Mouse (Mus musculus): ENCODE data around the gene Gpsm1. TPM values are rescaled to one million over a fixed set of nuclear protein-coding genes. Genes with fewer than 3 reads are reported as not detected.

The Gpsm1 gene
- total and polyA plus RNA-seq, 2 experiments from 2014 or later = 149 to 257 TPM

DNA sequence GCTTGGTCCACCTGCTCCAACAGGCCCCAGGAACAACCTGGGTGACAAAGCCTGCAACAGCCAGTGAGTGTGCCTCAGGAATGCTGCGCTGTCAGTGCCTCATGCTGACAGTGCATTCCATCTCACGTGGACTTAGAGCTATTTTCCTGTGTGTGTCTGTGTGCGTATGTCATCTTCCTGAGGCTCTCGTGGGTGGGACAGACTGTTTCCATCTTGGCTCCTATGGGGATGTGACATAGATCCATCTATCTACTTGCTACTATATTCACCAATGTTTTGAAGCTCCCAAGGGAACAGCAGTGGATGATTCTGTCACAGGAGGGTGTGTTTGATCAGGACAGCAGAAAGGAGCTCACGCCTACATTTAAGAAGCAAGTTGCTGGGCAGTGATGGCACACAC lies 3.4 kb upstream of the Gpsm1 start:
- no peak overlapping the region for H3K27ac ChIP-seq (ENCODE audit: low read depth, low read length)
- no peak for ATAC-seq
- H3K9ac ChIP-seq = no peak overlapping the region
- WGBS = 75% methylated on average over 5 of the region's 5 CpGs
- DNase-seq = no peak
- H3K4me3 ChIP-seq (ENCODE audit: low read depth, low read length) = no peak overlapping the region
- H3K36me3 ChIP-seq (ENCODE audit: insufficient read depth) = no peaks in the 10 kb centered on the region
- no peak overlapping the region for H3K4me2 ChIP-seq (ENCODE audit: low read depth)
- no peaks in the 10 kb centered on the region for H3K27me3 ChIP-seq (ENCODE audit: insufficient read depth, low read length)
- H3K9me3 ChIP-seq (ENCODE audit: low read length) = no peaks in the 10 kb centered on the region
- TF ChIP-seq CTCF (IDR thresholded peaks at IDR 0.05; ENCODE audit: low read depth) = no peak
- peaks cover 10% of the 10 kb centered on the region for H3K4me1 ChIP-seq (ENCODE audit: insufficient read depth)

DNA sequence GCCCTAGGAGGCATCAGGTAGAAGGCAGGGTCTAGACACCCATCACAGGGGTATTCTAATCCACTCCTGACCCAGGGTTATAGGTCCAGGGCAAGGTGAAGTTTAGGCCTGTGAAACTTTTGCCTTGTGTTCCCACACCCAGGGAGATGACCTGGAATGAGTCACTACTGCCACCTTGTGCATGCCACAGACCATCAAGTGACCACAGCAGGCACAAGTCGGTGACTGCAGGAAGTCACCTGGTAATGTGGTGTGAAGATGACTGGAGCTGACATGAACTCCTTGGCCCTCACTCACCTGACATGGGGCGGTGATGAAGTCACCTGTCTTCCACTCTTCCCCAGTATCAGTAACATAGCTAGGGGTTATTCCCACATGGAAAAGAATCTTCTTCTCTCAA lies 2.5 kb upstream of the Gpsm1 start:
- H3K4me2 ChIP-seq (ENCODE audit: low read depth) = no peak overlapping the region
- WGBS = 68% methylated on average over 2 of the region's 2 CpGs
- DNase-seq (no peak), ATAC-seq (no peak)
- H3K4me1 ChIP-seq (ENCODE audit: insufficient read depth) = peaks cover 19% of the 10 kb centered on the region
- H3K27ac ChIP-seq (ENCODE audit: low read depth, low read length) = no peak overlapping the region
- no peaks in the 10 kb centered on the region for H3K27me3 ChIP-seq (ENCODE audit: insufficient read depth, low read length)
- H3K4me3 ChIP-seq (ENCODE audit: low read depth, low read length) = no peak overlapping the region
- TF ChIP-seq CTCF (IDR thresholded peaks at IDR 0.05; ENCODE audit: low read depth) = 0 out of 2 replicates have a peak, but pooled peaks have one; percentile 24
- no peaks in the 10 kb centered on the region for H3K9me3 ChIP-seq (ENCODE audit: low read length)
- H3K36me3 ChIP-seq (ENCODE audit: insufficient read depth) = no peaks in the 10 kb centered on the region
- no peak overlapping the region for H3K9ac ChIP-seq

DNA sequence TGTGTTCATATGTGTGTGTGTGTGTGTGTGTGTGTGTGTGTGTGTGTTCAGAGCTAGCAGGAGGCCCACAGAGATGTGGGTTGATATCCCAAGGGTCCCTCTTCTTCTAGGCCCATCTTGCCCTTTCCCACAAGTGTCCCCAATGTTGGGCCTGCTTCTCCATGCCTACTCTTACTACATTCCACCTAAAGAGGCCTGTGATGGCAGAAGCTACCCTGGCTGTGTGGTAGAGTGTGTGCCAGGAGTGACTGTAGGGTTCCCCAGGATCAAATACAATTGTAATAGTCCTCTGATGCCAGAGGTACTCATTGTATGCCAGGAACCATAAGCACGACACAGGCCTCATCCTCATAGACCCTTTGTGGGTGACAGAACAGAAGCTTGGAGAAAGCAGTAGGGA lies 1.9 kb upstream of the Gpsm1 start:
- ATAC-seq (no peak), DNase-seq (no peak)
- H3K9ac ChIP-seq = no peak overlapping the region
- no peaks in the 10 kb centered on the region for H3K27me3 ChIP-seq (ENCODE audit: insufficient read depth, low read length)
- no peaks in the 10 kb centered on the region for H3K36me3 ChIP-seq (ENCODE audit: insufficient read depth)
- 83% methylated on average over 1 of the region's 1 CpGs for WGBS
- H3K4me1 ChIP-seq (ENCODE audit: insufficient read depth) = peaks cover 24% of the 10 kb centered on the region
- H3K4me3 ChIP-seq (ENCODE audit: low read depth, low read length) = no peak overlapping the region
- no peak overlapping the region for H3K4me2 ChIP-seq (ENCODE audit: low read depth)
- TF ChIP-seq CTCF (IDR thresholded peaks at IDR 0.05; ENCODE audit: low read depth) = no peak
- H3K27ac ChIP-seq (ENCODE audit: low read depth, low read length) = no peak overlapping the region
- H3K9me3 ChIP-seq (ENCODE audit: low read length) = no peaks in the 10 kb centered on the region

DNA sequence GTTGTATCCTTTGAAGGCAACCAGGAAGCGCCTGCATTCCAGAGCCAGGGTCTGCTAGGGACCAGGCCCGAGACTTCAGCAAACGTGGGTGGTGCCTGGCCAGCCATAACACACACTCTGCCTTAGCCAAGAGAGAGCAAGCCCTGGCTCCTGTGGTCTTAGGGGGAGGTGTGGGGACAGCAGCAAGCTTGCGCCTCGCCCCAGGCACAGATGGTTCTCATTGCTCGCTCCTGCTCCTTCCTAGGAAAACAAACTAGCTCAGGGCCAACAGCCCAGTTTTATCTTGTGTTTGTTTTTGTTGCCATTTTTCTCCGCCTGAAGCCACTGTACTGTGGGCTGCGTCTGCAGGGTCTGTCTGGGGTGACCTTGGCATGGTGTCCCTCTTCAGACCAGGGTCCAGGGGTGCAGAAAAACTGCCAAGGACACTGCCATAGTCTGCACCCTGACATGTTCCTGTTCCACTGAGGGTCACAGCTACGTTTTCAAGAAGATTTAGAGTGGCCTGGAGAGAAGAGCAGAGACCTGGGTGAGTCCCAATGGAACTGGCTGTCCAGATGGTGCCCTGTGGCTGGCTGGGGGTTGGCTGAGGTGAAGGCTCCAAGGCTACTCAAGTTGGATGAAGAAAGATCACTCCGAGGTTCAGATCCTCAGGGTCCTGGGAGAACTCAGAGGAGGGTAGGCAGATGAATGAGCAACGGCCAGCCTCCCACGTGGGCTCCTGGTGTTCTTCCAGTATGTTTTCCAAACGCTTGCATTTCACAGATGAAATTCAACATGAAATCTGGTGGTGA lies 839 bp upstream of the Gpsm1 start:
- 56% methylated on average over 13 of the region's 13 CpGs for WGBS
- H3K27me3 ChIP-seq (ENCODE audit: insufficient read depth, low read length) = no peaks in the 10 kb centered on the region
- H3K9ac ChIP-seq = peak overlapping the region; percentile 98
- no peaks in the 10 kb centered on the region for H3K9me3 ChIP-seq (ENCODE audit: low read length)
- no peak for DNase-seq
- peak overlapping the region; percentile 96 for H3K27ac ChIP-seq (ENCODE audit: low read depth, low read length)
- H3K4me1 ChIP-seq (ENCODE audit: insufficient read depth) = peaks cover 28% of the 10 kb centered on the region
- no peak for ATAC-seq
- peak overlapping the region; percentile 83 for H3K4me2 ChIP-seq (ENCODE audit: low read depth)
- H3K36me3 ChIP-seq (ENCODE audit: insufficient read depth) = no peaks in the 10 kb centered on the region
- no peak for TF ChIP-seq CTCF (IDR thresholded peaks at IDR 0.05; ENCODE audit: low read depth)
- peak overlapping the region; percentile 89 for H3K4me3 ChIP-seq (ENCODE audit: low read depth, low read length)

DNA sequence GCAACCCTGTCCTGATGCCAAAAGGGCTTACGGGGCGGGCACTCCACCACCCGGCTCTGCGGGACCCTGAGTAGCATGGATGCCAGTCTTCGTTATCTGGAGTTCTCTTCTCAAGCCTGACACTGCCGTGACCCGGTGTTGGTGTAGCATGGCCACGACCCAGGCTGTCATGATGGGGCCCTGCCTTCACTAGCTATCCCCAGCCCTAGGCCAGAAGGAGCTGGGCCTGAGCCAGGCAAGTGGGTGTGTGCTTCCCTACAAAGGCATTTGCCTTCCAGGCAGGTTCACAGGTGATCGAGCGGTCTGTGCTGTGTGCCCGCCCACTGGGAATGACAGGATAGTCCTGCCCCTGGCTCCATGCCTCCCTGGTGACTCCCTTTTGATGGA lies 603 bp downstream of the Gpsm1 start:
- H3K4me3 ChIP-seq (ENCODE audit: low read depth, low read length) = peak overlapping the region; percentile 89
- H3K27ac ChIP-seq (ENCODE audit: low read depth, low read length) = peak overlapping the region; percentile 96
- H3K9ac ChIP-seq = peak overlapping the region; percentile 98
- H3K4me1 ChIP-seq (ENCODE audit: insufficient read depth) = peaks cover 28% of the 10 kb centered on the region
- no peak; the same call in 1 of the 2 replicates for ATAC-seq
- under 1% methylated on average over 11 of the region's 11 CpGs for WGBS
- peak overlapping the region; percentile 83 for H3K4me2 ChIP-seq (ENCODE audit: low read depth)
- no peak for DNase-seq
- no peaks in the 10 kb centered on the region for H3K9me3 ChIP-seq (ENCODE audit: low read length)
- H3K27me3 ChIP-seq (ENCODE audit: insufficient read depth, low read length) = no peaks in the 10 kb centered on the region
- H3K36me3 ChIP-seq (ENCODE audit: insufficient read depth) = no peaks in the 10 kb centered on the region
- no peak for TF ChIP-seq CTCF (IDR thresholded peaks at IDR 0.05; ENCODE audit: low read depth)

DNA sequence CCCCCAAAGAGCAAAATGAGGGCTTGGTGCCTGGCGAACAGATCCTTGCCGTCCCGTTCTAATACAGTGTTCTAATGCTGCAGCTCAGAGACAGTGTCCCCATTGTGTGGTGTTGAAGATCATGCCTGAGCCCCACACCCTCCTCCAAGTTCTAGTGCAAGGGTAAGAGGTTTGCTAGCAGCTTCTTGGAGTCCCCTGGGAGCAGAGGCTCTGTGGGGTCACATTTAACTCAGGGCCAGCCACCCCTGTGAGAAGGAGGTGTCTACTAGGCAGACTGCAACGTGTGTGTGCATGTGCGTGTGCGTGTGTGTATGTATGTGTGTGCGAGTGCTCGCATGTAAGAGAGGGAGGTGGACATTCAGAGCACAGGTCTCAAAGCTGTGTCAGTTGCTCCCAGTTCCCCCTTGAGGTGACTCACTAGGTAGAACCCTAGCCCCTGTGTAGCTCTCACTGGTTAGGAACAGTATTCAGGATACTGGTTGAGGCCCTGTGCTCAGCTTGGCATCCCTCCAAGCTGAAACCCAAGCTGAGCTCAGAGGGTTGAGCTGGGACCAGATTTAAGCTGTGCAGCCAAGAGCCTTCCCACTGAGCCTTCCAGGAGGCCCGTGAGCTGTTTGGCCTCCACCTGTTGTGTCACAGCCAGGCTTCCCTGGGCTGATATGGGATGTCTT lies 1.4 kb downstream of the Gpsm1 start:
- no peaks in the 10 kb centered on the region for H3K9me3 ChIP-seq (ENCODE audit: low read length)
- H3K4me1 ChIP-seq (ENCODE audit: insufficient read depth) = peaks cover 28% of the 10 kb centered on the region
- H3K9ac ChIP-seq = peak overlapping the region; percentile 98
- peak overlapping the region; percentile 96 for H3K27ac ChIP-seq (ENCODE audit: low read depth, low read length)
- ATAC-seq (no peak), DNase-seq (peak; percentile 63)
- H3K27me3 ChIP-seq (ENCODE audit: insufficient read depth, low read length) = no peaks in the 10 kb centered on the region
- 28% methylated on average over 9 of the region's 9 CpGs for WGBS
- H3K36me3 ChIP-seq (ENCODE audit: insufficient read depth) = no peaks in the 10 kb centered on the region
- no peak for TF ChIP-seq CTCF (IDR thresholded peaks at IDR 0.05; ENCODE audit: low read depth)
- peak overlapping the region; percentile 83 for H3K4me2 ChIP-seq (ENCODE audit: low read depth)
- peak overlapping the region; percentile 89 for H3K4me3 ChIP-seq (ENCODE audit: low read depth, low read length)

DNA sequence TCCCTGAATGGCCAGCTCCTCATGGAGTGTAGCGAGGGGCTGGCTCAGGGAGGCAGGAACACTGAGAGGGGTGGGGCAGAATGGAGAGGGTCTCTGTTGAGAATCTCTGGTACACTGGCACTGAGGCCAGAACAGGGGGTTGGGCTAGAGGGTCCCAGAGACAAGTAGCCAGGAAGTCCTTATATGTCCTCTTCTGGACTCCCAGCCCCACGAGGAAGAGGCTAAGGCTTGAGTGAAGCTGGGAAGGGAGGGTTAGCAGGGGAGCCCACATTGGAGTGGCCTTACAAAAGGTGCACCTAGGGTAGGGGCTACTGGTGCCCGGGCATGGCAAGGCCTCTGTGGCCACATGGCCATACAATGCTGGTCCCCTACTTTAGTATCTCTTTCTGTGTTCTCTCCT lies 2.1 kb downstream of the Gpsm1 start:
- peak overlapping the region; percentile 98 for H3K9ac ChIP-seq
- peaks cover 28% of the 10 kb centered on the region for H3K4me1 ChIP-seq (ENCODE audit: insufficient read depth)
- 61% methylated on average over 3 of the region's 3 CpGs for WGBS
- peak overlapping the region; percentile 83 for H3K4me2 ChIP-seq (ENCODE audit: low read depth)
- DNase-seq (no peak), ATAC-seq (no peak)
- TF ChIP-seq CTCF (IDR thresholded peaks at IDR 0.05; ENCODE audit: low read depth) = no peak
- H3K27me3 ChIP-seq (ENCODE audit: insufficient read depth, low read length) = no peaks in the 10 kb centered on the region
- 0 out of 2 replicates have a peak overlapping the region, but pooled peaks have one; percentile 96 for H3K27ac ChIP-seq (ENCODE audit: low read depth, low read length)
- no peaks in the 10 kb centered on the region for H3K9me3 ChIP-seq (ENCODE audit: low read length)
- peaks cover 3% of the 10 kb centered on the region; the same call in 1 of the 2 replicates for H3K36me3 ChIP-seq (ENCODE audit: insufficient read depth)
- peak overlapping the region; percentile 89; the same call in 1 of the 2 replicates for H3K4me3 ChIP-seq (ENCODE audit: low read depth, low read length)

All from forebrain, postnatal 0 days (tissue).